Mouse (Mus musculus) bone marrow, adult 2 months (tissue): ENCODE data around the gene Drg1.

Source experiments
- CTCF ChIP-seq: fragments of 200-500 bp; IDR thresholded peaks from 2 replicates; pipeline ENCODE4 v1.5.1; 2011; ENCODE audit warnings: low read length, control low read depth; ENCODE audit not compliant: control insufficient read depth, insufficient read depth
- POLR2A ChIP-seq: fragments of 200-500 bp; IDR thresholded peaks from 2 replicates; pipeline ENCODE4 v1.6.1; 2011; ENCODE audit warnings: low read depth, mild to moderate bottlenecking, control low read depth, low read length, borderline replicate concordance; ENCODE audit not compliant: control insufficient read depth

- TF ChIP-seq CTCF (no peak), POLR2A (no peak)
These were observed 36.6 kb upstream of the Drg1 start for GRCm38 (mm10) chr11:3302792-3303191.
